Mouse (Mus musculus) cerebellum, adult 2 months (tissue): Measurements from ENCODE around the gene Ptpn3.

Experiments
- CTCF ChIP-seq: fragments of 200-500 bp; IDR thresholded peaks from 2 replicates; pipeline ENCODE4 v1.5.1; 2011; ENCODE audit warnings: low read depth, mild to moderate bottlenecking, control low read depth, low read length, moderate library complexity, borderline replicate concordance; ENCODE audit not compliant: insufficient read depth
- POLR2A ChIP-seq: fragments of 200-500 bp; IDR thresholded peaks from 2 replicates; pipeline ENCODE4 v1.6.1; 2011; ENCODE audit warnings: low read length, control low read depth, borderline replicate concordance; ENCODE audit not compliant: insufficient read depth

DNA sequence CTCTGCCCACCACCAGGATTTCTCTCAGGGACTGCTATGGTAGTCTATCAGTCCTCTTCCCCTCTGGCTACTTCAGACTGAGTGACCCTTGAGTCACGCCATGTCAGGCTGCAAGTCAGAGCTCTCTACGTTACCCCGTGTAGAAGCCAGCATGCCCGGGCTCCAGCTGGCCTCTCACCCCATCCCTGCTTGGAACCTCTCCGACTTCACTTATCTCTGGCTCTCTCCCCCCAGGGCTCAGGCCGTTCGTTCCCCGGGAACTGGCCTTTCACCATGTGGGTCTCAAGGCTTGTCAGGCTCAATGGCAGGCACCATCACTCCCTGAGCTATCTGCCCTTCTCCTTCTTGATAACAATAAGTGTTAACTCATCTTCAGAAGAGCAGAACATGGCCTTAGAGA, 33.3 kb downstream of the Ptpn3 start:
- TF ChIP-seq CTCF (no peak), POLR2A (no peak)
